Mouse (Mus musculus): ENCODE results near the gene Slc35e4. TPM values are rescaled to one million over a fixed set of nuclear protein-coding genes. Genes with fewer than 3 reads are reported as not detected.
"Not testable (repeated sequence)": the region's sequence is repeated elsewhere in the genome, so short reads cannot be mapped to it uniquely, and the experiment has no call there.

Slc35e4 gene
- total RNA-seq, 2 experiments from 2014 or later: 4.1 to 7.4 TPM

DNA sequence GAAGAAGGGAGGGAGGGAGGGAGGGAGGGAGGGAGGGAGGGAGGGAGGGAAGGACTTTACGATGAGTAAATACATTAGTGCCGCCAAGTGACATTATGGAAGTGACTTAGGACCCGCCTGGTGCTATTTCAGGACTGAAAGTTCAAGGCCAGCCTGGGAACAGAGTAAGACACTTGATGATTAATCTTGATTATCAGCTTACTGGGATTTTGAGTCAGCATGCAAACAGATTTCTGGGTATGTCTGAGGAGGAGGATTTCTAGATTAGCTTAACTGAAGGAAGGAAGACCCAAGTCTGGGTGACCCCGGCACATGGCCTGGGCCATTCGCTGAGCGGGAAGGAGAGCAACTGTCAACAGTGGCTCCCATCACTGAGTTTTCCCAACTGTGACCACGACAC lies 6.0 kb upstream of the Slc35e4 start:
- ATAC-seq (ENCODE audit: poor library complexity, severe bottlenecking): no peak

DNA sequence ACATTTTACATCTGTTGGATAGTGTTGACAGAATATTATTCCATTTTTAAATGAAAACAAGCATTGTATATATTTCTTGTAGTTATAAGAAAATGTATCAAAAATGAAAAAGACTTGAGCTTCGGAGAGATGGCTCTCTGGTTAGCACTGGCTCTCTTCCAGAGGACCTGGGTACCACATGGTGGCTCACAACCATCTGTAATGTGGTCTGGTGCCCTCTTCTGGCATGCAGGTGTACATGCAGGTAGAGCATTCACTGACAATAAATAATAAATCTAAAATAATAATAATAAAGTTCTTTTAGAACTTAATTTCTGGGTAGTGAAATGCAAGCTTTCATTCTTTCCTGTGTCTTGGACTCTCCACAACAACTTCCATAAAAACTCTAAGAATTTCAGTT lies 4.3 kb upstream of the Slc35e4 start:
- ATAC-seq (ENCODE audit: poor library complexity, severe bottlenecking): no peak

DNA sequence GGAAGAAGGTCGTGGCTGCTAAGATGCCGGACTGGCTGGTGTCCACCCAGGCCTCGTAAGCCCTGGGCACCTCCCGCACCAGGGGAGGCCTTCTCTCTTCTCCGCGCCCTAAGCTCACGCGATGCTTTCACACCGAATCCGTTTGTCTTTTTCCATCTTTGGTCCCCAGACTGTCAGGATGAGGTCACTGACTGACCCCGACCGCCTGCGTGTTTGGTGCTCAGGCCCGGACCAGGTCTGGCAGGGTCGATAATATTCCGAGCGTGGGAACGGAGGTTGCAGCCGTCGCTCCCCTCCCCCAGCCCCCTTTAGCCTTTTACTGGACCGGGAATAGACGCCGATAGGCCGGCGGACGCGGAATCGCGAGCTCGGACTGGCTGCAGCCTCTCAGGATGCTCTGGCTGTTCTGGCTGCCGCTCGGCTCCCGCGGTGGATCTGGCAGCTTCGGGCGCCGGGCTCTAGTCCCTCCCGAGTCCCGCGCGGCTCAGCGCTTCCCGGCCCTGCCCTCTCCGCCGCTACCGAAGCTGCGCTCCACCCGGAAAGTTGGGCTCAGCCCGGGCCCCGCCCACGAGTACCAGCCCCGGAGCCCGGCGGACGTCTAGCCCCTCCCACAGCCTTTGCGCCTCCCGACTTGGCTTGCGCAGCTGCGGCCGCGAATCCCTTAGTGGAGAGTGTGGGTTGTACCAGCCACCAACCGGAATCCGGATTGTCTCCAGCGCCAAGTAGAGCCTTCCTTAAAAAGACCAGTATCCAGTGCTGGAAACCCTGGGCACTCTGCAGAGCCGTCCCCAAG lies 952 bp downstream of the Slc35e4 start:
- peak; percentile 77 for ATAC-seq (ENCODE audit: poor library complexity, severe bottlenecking)

DNA sequence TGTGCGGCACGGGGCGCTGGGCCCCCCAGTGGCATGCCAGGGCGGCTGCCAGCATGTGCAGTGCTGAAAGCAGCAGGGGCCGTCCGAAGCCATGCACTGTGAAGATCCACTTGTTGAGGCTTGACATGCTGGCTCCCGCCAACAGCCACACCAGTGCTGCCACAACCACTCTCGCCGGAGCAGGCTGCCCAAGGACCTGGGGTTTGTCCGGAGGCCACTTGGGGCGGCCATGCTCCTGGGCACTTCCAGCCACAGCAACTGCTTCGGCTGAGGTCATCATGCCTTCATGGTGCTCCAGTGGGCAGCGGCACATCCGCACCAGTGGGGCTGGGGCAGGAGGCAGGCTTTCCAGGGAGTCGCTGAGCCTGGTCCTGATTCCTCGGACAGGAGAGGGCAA lies 1.6 kb downstream of the Slc35e4 start:
- ATAC-seq (ENCODE audit: poor library complexity, severe bottlenecking): no peak

DNA sequence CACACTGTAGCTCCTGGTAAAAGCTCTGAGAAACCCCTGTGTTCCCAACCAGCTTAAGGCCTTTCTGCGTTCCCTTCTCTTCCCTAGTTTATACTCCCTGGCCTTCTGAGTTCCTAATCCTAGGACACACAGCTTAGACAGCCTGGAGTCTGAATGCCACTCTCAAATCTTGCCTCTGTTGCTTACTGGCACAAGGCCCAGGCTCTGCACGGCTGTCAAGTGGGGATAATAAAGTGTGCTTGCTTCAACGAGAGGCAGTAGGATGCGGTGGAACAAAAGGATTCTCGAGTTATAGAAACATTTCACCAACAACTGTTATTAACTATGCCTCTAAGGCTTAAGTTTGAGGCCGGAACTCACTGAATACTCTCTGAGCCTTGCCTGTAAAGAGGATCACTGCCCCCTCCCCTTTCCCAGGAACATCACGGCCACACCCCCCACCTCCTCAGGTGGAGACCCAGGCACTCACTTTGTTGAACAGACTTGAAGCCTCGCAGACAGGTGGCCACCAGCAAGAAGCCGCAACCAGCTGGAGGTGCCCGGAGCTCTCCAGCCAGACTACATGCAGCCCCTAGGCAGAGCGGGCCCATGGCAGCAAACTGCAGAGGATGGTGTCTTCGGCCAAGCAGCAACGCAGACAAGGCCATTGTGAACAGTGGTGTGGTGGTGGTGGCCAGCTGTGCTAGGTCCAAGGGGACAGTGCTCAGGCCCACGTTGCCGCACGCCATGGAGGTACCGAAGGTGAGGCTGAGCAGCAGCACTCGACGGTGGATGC lies 2.2 kb downstream of the Slc35e4 start:
- ATAC-seq (ENCODE audit: poor library complexity, severe bottlenecking): no peak

DNA sequence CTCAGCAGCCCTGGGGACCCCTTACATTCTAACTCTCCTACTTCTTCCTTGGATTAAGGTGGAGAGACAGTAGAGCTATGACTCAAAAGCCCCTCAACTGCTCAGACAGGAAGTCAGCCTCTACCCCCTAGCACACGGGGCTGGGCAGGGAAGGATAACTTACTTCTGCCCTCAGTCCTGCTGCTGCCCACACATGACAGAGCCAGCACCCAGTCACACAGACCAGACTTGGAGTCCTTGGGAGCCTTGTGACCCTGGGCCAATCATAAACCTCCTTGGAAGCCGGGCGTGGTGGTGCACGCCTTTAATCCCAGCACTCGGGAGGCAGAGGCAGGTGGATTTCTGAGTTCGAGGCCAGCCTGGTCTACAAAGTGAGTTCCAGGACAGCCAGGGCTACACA lies 3.0 kb downstream of the Slc35e4 start:
- ATAC-seq (ENCODE audit: poor library complexity, severe bottlenecking): not testable (repeated sequence)

DNA sequence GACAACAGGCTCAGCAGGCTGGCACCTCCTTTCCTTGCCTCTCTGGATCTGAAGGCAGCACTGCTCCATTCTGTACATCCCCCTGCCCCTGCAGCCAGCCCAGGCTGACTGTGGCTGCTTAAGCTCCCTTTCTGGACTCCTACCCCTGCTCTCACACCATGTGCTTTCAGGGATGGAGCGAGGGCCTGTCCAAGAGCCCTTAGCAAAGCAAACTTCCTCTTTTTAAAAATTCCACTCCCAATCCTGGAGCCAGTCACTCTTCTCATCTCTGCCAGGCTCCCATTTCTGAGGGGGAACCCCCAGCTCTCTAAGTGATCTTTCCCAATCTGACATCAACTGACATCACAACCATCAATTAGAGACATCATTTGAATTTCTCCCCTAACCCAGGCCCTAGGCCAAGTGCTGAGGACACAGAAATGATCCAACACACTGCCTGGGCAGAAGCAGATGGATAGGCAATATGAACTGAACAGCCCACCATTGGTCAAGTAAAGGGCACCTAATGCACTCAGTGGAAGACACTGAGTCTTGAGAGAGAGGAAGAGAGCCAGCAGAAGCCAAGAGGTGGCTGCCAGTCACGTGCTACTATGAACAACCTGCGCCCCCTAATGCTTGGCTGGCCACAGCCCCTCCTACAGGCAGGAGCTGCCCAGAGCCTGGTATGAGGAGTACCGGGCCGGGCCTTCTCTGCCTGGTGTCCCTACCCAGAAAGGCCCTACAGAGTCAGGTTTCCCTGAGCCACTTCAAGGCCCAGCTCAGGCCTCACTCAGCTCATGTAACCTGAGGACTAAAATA lies 3.8 kb downstream of the Slc35e4 start:
- no peak for ATAC-seq (ENCODE audit: poor library complexity, severe bottlenecking)

DNA sequence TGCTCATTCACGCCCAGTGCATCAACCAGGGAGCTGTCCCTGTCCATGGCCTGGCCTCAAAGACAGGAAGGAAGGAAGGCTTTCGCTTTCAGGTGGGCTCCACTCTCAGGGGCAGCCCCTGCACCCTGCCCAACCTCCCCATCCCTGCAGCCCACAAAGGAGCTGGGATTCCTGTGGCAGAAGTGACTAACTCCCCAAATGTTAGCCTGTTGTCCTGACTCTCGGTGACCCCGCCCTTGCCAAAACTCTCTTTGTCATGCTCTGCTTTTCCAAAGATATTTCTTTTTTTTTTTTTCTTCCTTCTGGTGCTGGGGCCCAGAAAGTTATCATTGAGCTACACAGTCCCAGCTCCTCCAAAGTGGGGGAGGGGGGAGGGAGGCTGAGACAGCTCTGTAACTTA lies 5.2 kb downstream of the Slc35e4 start:
- no peak for ATAC-seq (ENCODE audit: poor library complexity, severe bottlenecking)

DNA sequence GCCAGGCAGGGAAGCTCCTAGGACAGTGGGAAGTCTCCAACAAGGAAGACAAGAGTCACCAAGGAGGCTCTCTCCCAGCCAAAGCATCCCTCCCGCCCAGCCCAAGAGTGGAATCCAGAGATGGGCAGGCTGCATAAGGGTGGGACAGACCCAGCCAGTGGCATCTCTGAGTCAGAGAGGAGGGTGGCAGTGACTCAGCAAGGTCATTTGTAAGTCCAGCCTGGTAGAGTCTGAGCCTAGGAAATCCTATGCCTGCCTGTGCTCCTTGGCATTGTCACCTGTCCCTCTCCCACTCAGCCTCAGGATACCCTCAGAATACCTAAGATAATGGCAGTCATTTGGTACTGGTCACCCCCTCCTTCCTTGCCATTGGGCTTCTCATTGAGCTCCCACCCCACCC lies 9.0 kb downstream of the Slc35e4 start:
- no peak for ATAC-seq (ENCODE audit: poor library complexity, severe bottlenecking)

DNA sequence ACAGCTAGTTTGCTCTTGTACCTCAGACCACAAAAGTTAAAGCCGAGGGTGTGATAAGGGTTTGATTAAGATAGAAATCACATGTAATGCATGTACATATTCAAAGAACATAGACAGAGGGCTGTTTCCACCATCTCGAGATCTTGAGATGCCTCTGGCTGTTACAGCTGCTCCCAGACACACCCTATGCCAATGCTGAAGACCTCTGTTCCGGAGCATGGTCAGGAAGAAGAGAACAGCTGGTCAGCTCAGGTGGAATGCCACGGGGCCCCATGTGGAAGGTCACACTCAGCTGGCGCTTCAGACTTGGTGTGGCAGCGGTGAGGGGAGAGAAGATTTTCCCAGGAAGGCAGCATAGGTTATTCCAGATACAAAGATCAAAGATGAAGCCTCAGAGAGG lies 9.8 kb downstream of the Slc35e4 start:
- ATAC-seq (ENCODE audit: poor library complexity, severe bottlenecking): no peak

DNA sequence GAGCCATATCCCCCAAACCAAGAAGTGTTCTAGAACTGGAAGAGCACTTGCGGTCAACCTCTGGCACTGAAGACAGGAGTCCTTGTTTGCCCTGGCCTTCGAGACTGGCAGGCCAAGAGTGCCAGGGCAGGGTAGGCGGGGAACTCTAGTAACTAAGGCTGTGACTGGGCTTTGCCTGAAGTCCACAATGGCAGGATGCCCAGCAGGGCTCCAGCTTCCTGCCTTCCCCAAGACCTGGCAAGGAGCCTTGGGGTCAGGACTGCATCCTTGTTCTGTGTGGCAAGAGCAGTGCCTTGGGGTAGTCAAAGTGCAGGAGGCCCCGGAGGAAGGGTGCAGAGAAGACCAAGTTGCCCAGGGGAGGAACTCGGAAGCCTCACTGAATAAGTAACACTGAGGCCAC lies 11.4 kb downstream of the Slc35e4 start:
- ATAC-seq (ENCODE audit: poor library complexity, severe bottlenecking): no peak

DNA sequence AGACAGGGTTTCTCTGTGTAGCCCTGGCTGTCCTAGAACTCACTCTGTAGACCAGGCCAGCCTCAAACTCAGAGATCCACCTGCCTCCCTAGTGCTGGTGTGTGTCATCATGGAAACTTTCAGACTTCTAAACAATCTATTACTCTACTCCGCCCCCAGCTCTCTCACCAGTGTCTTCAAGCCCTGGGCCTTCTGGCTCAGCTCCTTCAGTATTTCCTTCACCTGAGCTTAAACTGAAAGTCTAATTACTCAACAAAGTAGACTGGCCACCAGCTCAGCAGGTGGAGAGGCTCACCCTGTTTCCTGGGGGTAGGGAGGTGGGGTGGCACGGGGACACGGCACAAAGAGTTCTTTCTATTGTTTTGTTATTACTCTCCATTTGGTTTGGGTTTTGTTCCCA lies 11.9 kb downstream of the Slc35e4 start:
- no peak for ATAC-seq (ENCODE audit: poor library complexity, severe bottlenecking)

DNA sequence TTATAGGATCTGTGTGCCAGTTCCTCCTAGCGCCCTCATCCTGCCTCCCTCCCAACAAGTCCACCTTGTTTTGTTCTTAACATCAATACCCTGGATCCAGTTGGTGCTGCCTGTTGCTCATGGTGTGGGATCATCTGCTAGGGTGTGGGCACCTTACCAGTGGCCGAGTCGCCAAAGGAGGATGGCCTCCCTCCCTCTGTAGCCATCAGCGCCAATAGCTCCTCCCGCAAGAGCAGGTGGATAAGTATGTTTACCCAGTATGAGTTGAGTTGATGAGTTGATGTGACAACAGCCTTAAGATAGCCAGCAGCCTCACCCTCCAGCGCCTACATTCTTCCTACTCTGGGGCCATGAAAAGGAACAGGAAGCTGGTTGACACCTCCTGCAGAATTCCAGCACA lies 14.2 kb downstream of the Slc35e4 start:
- no peak for ATAC-seq (ENCODE audit: poor library complexity, severe bottlenecking)

DNA sequence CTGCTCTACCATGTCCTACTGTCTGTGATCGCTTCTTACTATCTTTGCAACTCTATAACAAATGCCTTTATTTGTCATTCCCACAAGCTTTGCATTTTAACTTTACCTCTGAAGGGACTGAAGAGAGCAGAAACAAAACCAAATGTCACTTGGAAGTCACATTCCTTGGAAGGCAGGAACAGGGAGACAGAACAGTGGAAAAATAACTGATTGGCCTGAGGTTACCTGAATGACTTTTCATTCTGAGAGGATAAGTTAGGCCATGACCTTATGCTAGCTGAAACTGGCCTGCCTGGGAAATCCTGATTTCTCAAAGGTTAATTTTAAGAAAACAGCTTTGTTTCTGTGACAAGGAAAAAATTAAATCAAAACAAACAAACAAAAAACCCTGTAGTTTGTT lies 18.5 kb downstream of the Slc35e4 start:
- ATAC-seq (ENCODE audit: poor library complexity, severe bottlenecking): no peak

DNA sequence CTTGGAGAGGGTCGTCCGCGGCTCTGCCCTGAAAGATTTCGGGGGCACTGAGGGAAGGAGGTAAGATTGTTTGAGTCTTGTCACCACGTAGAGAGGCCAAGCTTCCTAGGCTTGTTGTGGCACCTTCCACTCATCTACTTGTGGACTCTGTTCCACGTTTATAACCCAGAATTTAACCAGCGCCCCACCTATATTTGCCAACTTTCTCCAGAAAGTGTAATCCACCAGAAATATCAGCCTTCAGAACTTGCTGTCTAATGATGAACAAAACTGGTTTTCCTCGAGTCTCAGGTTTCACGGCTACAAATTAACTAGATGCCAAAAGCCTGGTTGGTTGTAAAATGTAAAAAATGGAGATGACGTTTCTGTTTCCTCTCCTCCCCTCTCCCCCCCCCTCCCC lies 19.0 kb downstream of the Slc35e4 start:
- ATAC-seq (ENCODE audit: poor library complexity, severe bottlenecking): 0 out of 2 replicates have a peak, but pooled peaks have one; percentile 0

DNA sequence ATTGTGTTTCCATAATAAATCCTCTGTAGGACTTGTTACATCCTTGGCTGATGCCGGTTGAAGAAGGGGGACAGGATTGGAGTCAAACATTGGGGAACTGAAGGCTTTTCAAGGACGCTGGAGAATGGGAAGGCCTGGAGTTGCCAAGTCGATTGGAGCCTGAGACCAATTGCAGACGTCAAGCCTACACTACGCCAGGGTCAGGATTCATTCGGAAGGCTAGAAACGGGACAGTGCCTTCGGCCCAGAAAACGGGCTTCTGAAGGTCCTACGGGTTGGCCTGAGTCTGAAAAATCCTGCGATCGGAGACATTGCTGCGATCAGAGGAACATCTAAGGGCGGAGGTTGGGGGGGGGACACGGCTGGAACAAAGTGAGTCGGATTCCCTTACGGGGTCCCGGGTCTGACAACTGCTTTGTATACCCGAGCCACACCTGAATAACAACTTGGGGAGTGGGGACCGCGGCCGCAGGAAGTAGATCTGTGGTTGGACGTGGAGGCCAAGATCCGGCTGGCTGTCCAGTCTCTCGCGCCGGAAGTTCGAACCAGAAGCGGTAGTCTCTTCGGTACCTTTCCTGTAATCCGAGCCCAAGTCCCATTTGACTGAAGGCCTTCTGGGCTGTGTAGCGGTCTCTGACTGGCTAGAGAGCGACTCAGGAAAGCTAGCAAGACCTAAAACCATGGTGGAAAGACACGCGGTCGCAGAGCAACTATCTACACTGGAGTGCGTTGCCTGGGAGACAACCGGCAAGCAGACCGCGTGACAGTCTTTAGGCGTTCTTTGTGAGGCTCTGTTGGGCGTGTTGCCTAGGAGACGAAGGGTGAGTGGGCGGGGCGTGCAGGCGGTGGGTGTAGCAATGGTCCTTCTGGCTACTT lies 19.8 kb downstream of the Slc35e4 start, which contains the start of the genes 4921536K21Rik and Dusp18:
Gene 4921536K21Rik, minus strand, starts transcription at position 693 of the 876 bp plus-strand sequence.
Gene Dusp18, plus strand, starts transcription at position 835 of the 876 bp plus-strand sequence.
- ATAC-seq (ENCODE audit: poor library complexity, severe bottlenecking): peak; percentile 97

DNA sequence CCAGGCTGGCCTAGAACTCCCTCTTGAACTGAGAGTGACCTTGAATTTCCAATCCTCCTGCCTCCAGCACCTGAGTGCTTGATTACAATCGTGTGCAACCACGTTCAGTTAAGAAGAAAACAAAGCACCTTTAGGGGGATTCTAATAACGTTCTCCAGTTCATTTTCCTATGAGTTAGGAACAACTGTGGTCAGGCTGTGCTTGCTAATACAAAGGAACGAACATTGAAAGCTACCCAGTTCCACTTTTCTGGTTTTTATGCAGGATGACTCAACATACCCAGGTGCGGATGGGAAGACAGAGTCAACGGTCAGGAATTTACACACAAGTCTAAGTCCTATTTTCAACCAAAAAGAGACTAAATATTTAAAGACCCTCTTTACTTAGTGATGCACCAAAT lies 20.5 kb downstream of the Slc35e4 start:
- no peak for ATAC-seq (ENCODE audit: poor library complexity, severe bottlenecking)

DNA sequence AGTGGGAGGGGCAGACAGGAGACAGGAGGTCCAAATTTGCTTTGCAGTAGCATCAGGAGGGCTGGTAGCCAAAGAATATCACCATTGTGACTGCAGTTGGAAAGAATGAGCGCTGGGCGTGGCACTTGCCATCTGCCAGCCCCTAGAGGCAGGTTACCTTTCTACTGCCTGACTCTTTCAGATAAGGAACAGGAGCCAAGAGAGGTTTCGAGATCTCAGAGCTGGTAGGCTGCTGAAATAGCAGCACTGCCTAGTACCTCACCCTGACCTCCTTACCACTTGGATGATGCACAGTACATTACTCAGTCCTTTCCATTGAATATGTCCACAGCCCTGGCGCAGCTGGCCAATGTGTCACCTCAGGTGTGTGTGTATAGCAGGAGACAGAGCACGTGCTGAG lies 27.1 kb downstream of the Slc35e4 start:
- ATAC-seq (ENCODE audit: poor library complexity, severe bottlenecking): no peak

DNA sequence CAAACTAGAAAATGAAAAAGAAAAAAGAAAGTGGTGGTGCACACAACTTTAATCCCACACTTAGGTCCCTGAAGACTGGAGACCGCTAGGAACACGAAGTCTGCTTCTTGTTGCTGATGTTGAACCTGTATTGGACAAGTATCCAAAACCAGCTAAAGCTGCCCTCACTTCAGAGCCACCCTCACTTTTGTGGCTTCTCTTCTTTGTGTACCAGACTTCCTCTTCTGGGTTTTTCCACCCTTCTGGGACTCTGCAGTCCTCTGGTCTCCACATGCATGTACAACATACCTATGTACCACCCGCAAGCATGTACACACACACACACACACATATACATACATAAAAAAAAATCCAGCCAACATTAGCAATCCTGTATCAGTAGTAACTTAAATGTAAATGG lies 30.8 kb downstream of the Slc35e4 start:
- ATAC-seq (ENCODE audit: poor library complexity, severe bottlenecking): no peak

DNA sequence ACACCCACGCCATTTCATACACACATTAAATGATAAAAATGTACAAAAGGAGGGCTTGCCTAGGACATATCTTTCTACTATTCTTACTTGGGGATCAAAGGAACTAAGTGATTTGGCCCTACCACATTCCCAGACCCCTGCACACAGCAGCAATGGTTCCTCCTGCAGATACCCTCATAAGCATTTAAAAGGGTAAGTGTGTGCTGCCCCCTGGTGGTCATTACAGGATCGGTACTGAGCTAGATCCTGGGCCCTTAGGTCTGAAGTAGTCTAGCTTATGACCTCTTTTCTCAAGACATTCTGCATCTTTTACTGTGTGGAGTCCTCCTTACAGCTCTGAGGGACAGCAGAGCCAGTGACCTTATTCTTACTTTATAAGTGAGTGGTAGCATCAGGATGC lies 34.6 kb downstream of the Slc35e4 start:
- ATAC-seq (ENCODE audit: poor library complexity, severe bottlenecking): peak; percentile 86
